8 mouse cellular contexts compared by ENCODE assay signal in genomic region chr7:81707471-81708140, GRCm38 (mm10). TPM values are rescaled to one million over a fixed set of nuclear protein-coding genes. Genes with fewer than 3 reads are reported as not detected.
DNase-seq lines count a peak whose midpoint lies in the region; ATAC-seq lines count a peak whose summit lies in the region.

Gene Homer2 (minus strand): TSS chr7:81707527.

- H3K4me3 ChIP-seq in intestine, embryonic 15.5 days (replicated peaks), result peak within 1 kb of the TSS; percentile 73
- peak within 1 kb of the TSS; percentile 67 for H3K4me3 ChIP-seq in midbrain, embryonic 12.5 days

- no peak for DNase-seq in frontal cortex, adult 2 months (ENCODE audit: extremely low spot score in 1 of 2, low spot score in 1 of 2)
- no peak for DNase-seq in frontal cortex, postnatal 14 days (ENCODE audit: low spot score in 2 of 2)
- peak; percentile 16 to 30 for DNase-seq in cerebellum, adult 18-20 months
- DNase-seq in gastrocnemius, postnatal 36 days, result no peak
- DNase-seq in kidney, postnatal 14 days, result no peak
- no peak for DNase-seq in B cell, adult 2 months

- peaks cover 8% of the 10 kb centered on the region for H3K4me1 ChIP-seq in intestine, embryonic 15.5 days (replicated peaks)
- peaks cover 13% of the 10 kb centered on the region for H3K4me1 ChIP-seq in midbrain, embryonic 12.5 days

- no peaks in the 10 kb centered on the region for H3K9me3 ChIP-seq in intestine, embryonic 15.5 days
- 0 out of 2 replicates have a peak, but pooled peaks cover 3% of the 10 kb centered on the region for H3K9me3 ChIP-seq in midbrain, embryonic 12.5 days

- ATAC-seq in intestine, embryonic 15.5 days, result peak; percentile 13; the same call in 1 of the 2 replicates
- ATAC-seq in midbrain, embryonic 12.5 days (ENCODE audit: low FRiP score, low read depth), result no peak

- 74% methylated on average over 14 of the region's 14 CpGs for WGBS in intestine, embryonic 15.5 days
- WGBS in midbrain, embryonic 12.5 days, result 79% methylated on average over 14 of the region's 14 CpGs

- intact Hi-C loops in gastrocnemius, postnatal 36 days (cut with DNase I), result no loop called here

- no peaks in the 10 kb centered on the region for H3K36me3 ChIP-seq in intestine, embryonic 15.5 days
- no peaks in the 10 kb centered on the region for H3K36me3 ChIP-seq in midbrain, embryonic 12.5 days

- peak within 1 kb of the TSS; percentile 68 for H3K27ac ChIP-seq in intestine, embryonic 15.5 days
- 0 out of 2 replicates have a peak within 1 kb of the TSS, but pooled peaks have one; percentile 52 for H3K27ac ChIP-seq in midbrain, embryonic 12.5 days (replicated peaks)

- peak within 1 kb of the TSS; percentile 72 for H3K9ac ChIP-seq in intestine, embryonic 15.5 days
- H3K9ac ChIP-seq in midbrain, embryonic 12.5 days (replicated peaks), result peak within 1 kb of the TSS; percentile 77

- peaks cover 16% of the 10 kb centered on the region for H3K27me3 ChIP-seq in intestine, embryonic 15.5 days (replicated peaks)
- peaks cover 31% of the 10 kb centered on the region for H3K27me3 ChIP-seq in midbrain, embryonic 12.5 days

- H3K4me2 ChIP-seq in intestine, embryonic 15.5 days (replicated peaks), result peak within 1 kb of the TSS; percentile 94
- peak within 1 kb of the TSS; percentile 92 for H3K4me2 ChIP-seq in midbrain, embryonic 12.5 days (replicated peaks)

RNA-seq across cellular contexts. Expression of gene Homer2, which starts in this region (rescaled TPM):
- 48.1 and 53.0 TPM in 2 replicates for polyA plus RNA-seq in frontal cortex, adult 2 months (2012; rRNA removed)
- total RNA-seq in gastrocnemius, postnatal 36 days (2021), result 10 to 100 TPM; 42.9 to 66.0 TPM
- polyA plus RNA-seq in intestine, embryonic 15.5 days (2015; fragmentation: Nextera tagmentation; extraction: Ambion mirVana), result 46.6 and 46.9 TPM in 2 replicates
- polyA plus RNA-seq in midbrain, embryonic 12.5 days (2016; fragmentation: Nextera tagmentation; extraction: Ambion mirVana), result 20.7 and 22.7 TPM in 2 replicates

Comparison
In these comparisons a context has a peak if more than half of its experiments do, and no peak if none do; other contexts are left out.
1. DNase-seq: peak in cerebellum, adult 18-20 months (2 of 2); none in frontal cortex, adult 2 months (0 of 2), frontal cortex, postnatal 14 days (0 of 2), gastrocnemius, postnatal 36 days (0 of 2), kidney, postnatal 14 days (single experiment) and B cell, adult 2 months (0 of 2).